Mouse (Mus musculus): ENCODE results near the gene Smtn.
A peak's percentile ranks its signal among the peaks of the same experiment; 100 is the strongest.

Gene Smtn

GRCm38 (mm10) chr11:3540451-3541085 is at the start of gene Smtn:
Smtn (minus strand) TSS chr11:3540612.
- no peak for DNase-seq (ENCODE audit: low spot score in 2 of 2)

GRCm38 (mm10) chr11:3588036-3588672 is 47.7 kb upstream of the Smtn start:
- DNase-seq (ENCODE audit: low spot score in 2 of 2) = no peak

GRCm38 (mm10) chr11:3587350-3587749 is 46.9 kb upstream of the Smtn start:
- no peak for DNase-seq (ENCODE audit: low spot score in 2 of 2)

GRCm38 (mm10) chr11:3585983-3586618 is 45.7 kb upstream of the Smtn start:
- no peak for DNase-seq (ENCODE audit: low spot score in 2 of 2)

GRCm38 (mm10) chr11:3583127-3583526 is 42.7 kb upstream of the Smtn start:
- DNase-seq (ENCODE audit: low spot score in 2 of 2) = no peak

- DNase-seq (ENCODE audit: low spot score in 2 of 2) = no peak
Measured at GRCm38 (mm10) chr11:3581908-3582307, 41.5 kb upstream of the Smtn start.

- DNase-seq (ENCODE audit: low spot score in 2 of 2) = no peak
Measured at GRCm38 (mm10) chr11:3580306-3581084, 40.1 kb upstream of the Smtn start.

GRCm38 (mm10) chr11:3578050-3578725 is 37.8 kb upstream of the Smtn start:
- no peak for DNase-seq (ENCODE audit: low spot score in 2 of 2)

GRCm38 (mm10) chr11:3575238-3575637 is 34.8 kb upstream of the Smtn start:
- DNase-seq (ENCODE audit: low spot score in 2 of 2) = no peak

- peak; percentile 28 to 32 for DNase-seq (ENCODE audit: low spot score in 2 of 2)
Measured at GRCm38 (mm10) chr11:3573092-3573491, 32.7 kb upstream of the Smtn start.

- no peak for DNase-seq (ENCODE audit: low spot score in 2 of 2)
Measured at GRCm38 (mm10) chr11:3572181-3572580, 31.8 kb upstream of the Smtn start.

GRCm38 (mm10) chr11:3570321-3570720 is 29.9 kb upstream of the Smtn start:
- no peak for DNase-seq (ENCODE audit: low spot score in 2 of 2)

GRCm38 (mm10) chr11:3567896-3568295 is 27.5 kb upstream of the Smtn start:
- no peak for DNase-seq (ENCODE audit: low spot score in 2 of 2)

- DNase-seq (ENCODE audit: low spot score in 2 of 2) = no peak
Measured at GRCm38 (mm10) chr11:3566018-3566417, 25.6 kb upstream of the Smtn start.

GRCm38 (mm10) chr11:3564451-3564850 is 24.0 kb upstream of the Smtn start:
- no peak for DNase-seq (ENCODE audit: low spot score in 2 of 2)

- no peak for DNase-seq (ENCODE audit: low spot score in 2 of 2)
Measured at GRCm38 (mm10) chr11:3563853-3564252, 23.4 kb upstream of the Smtn start.

- no peak for DNase-seq (ENCODE audit: low spot score in 2 of 2)
Measured at GRCm38 (mm10) chr11:3560202-3560601, 19.8 kb upstream of the Smtn start.

- no peak for DNase-seq (ENCODE audit: low spot score in 2 of 2)
Measured at GRCm38 (mm10) chr11:3557852-3558251, 17.4 kb upstream of the Smtn start.

GRCm38 (mm10) chr11:3554976-3555375 is 14.6 kb upstream of the Smtn start:
- DNase-seq (ENCODE audit: low spot score in 2 of 2) = no peak

GRCm38 (mm10) chr11:3549791-3550190 is 9.4 kb upstream of the Smtn start:
- DNase-seq (ENCODE audit: low spot score in 2 of 2) = no peak

- no peak for DNase-seq (ENCODE audit: low spot score in 2 of 2)
Measured at GRCm38 (mm10) chr11:3548564-3549295, 8.3 kb upstream of the Smtn start.

All from frontal cortex, postnatal 10 days (tissue).